In the genomic region with DNA sequence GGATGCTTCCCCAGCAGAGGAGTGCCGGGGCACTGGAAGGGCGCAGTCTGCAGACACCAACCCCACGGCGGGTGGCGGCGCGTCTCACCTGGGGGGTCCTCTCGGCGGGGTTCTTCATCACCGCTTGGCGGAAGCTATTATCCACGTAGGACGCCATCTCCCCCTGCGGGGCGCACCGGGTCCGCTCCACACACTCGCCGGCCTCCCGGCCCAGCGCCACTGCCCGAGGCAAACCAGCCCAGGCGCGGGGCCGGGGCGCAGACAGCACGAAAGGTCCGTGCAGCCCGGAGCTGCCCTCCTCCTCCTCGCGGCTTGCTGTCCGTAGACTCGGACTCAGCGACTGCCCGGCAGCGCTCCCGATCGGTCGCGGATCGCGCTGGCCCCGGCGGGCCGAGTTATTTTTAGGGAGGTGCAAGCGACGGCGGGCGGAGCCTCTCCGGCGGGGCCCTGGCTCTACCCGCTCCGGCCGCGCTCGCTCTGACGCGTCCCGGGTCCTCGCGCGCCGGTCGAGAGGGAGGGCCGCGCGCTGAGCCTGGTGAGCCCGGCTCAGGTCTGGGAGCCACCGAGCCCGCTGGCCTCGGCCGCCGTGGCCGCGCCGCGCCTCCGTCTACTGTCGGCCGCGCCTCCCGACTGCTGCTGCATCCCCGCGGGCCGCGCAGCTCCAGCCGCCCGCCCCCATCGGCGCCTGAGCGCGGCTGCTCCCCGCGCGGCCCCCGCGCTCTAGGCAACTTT, we compare ENCODE assay signal across 8 mouse cellular contexts. TPM values are rescaled to one million over a fixed set of nuclear protein-coding genes. Genes with fewer than 3 reads are reported as not detected.
DNase-seq lines count a peak whose midpoint lies in the region; ATAC-seq and TF ChIP-seq lines count a peak whose summit lies in the region.

A gene (minus strand): TSS at position 142 of the 732 bp plus-strand sequence.

- peak; percentile 12 for ATAC-seq in frontal cortex, adult (ENCODE audit: low TSS enrichment)
- ATAC-seq in hematopoietic stem cell, adult 5-6 weeks (replicated peaks in 1 of 2; ENCODE audit: insufficient read depth in 1 of 2, low FRiP score in 2 of 2, low TSS enrichment in 1 of 2, low read depth in 1 of 2, poor library complexity in 2 of 2, severe bottlenecking in 2 of 2) = peak; percentile 8 to 15; a peak in 2 of 4 replicates
- peak; percentile 78 for ATAC-seq in lung, postnatal 0 days

- no peaks in the 10 kb centered on the region for H3K36me3 ChIP-seq in lung, postnatal 0 days (ENCODE audit: insufficient read depth, low read length)

- no peaks in the 10 kb centered on the region for H3K9me3 ChIP-seq in lung, postnatal 0 days (ENCODE audit: low read length)

- peak; percentile 85 for DNase-seq in Muller cell, postnatal 12 days (ENCODE audit: inconsistent ontology term)
- DNase-seq in cerebellum, adult 2 months = peak; percentile 82 to 83
- peak; percentile 61 to 72 for DNase-seq in layer of hippocampus, postnatal 10 days (ENCODE audit: low spot score in 2 of 2)
- DNase-seq in lung, postnatal 0 days (ENCODE audit: low spot score) = peak; percentile 84
- peak; percentile 67 for DNase-seq in ovary, adult 18-20 months (ENCODE audit: low spot score)
- peak; percentile 80 for DNase-seq in thymus, postnatal 4 days

- peak within 1 kb of the TSS; percentile 85 for H3K27ac ChIP-seq in cerebellum, adult 2 months (ENCODE audit: insufficient read depth, low read length)
- H3K27ac ChIP-seq in lung, postnatal 0 days (ENCODE audit: low read length) = peak within 1 kb of the TSS; percentile 97

- TF ChIP-seq CTCF in cerebellum, adult 2 months (IDR thresholded peaks at IDR 0.05; ENCODE audit: borderline replicate concordance, insufficient read depth, low read depth, low read length) = no peak
- peak; percentile 44; the same call in 1 of the 2 replicates for TF ChIP-seq CTCF in lung, postnatal 0 days (IDR thresholded peaks at IDR 0.05)

- peak within 1 kb of the TSS; percentile 93 for H3K4me3 ChIP-seq in cerebellum, adult 2 months (replicated peaks; ENCODE audit: insufficient read depth, low read depth, low read length)
- H3K4me3 ChIP-seq in lung, postnatal 0 days (ENCODE audit: low read depth, low read length) = peak within 1 kb of the TSS; percentile 84

- H3K4me2 ChIP-seq in lung, postnatal 0 days (replicated peaks; ENCODE audit: low read depth, low read length) = peak within 1 kb of the TSS; percentile 83

- peak within 1 kb of the TSS; percentile 86 for H3K9ac ChIP-seq in lung, postnatal 0 days (replicated peaks; ENCODE audit: low read depth)

- no peak for TF ChIP-seq EP300 in lung, postnatal 0 days (IDR thresholded peaks at IDR 0.05)

- under 1% methylated on average over 97 of the region's 97 CpGs for WGBS in cerebellum, adult 2 months
- 1% methylated on average over 58 of the region's 97 CpGs for WGBS in lung, postnatal 0 days

- peaks cover 2% of the 10 kb centered on the region for H3K4me1 ChIP-seq in cerebellum, adult 2 months (ENCODE audit: control insufficient read depth, insufficient read depth, low read length)
- peaks cover 19% of the 10 kb centered on the region for H3K4me1 ChIP-seq in lung, postnatal 0 days (ENCODE audit: insufficient read depth, low read depth, low read length)

- no peak for TF ChIP-seq POLR2A in cerebellum, adult 2 months (IDR thresholded peaks at IDR 0.05; ENCODE audit: borderline replicate concordance, insufficient read depth, low read length)

- H3K27me3 ChIP-seq in cerebellum, adult 2 months (ENCODE audit: control insufficient read depth, insufficient read depth, low read length) = no peaks in the 10 kb centered on the region
- H3K27me3 ChIP-seq in lung, postnatal 0 days (replicated peaks; ENCODE audit: insufficient read depth, low read length) = no peaks in the 10 kb centered on the region

RNA-seq across cellular contexts. Expression of the gene that starts here (rescaled TPM):
- polyA plus RNA-seq in cerebellum, adult 2 months (2012; rRNA removed) = 29.3 and 30.5 TPM in 2 replicates
- total RNA-seq in hematopoietic stem cell, adult 5-6 weeks (2017) = 18.5 and 20.2 TPM in 2 replicates
- total RNA-seq in layer of hippocampus, postnatal 10 days (2021) = 100 to 1,000 TPM in 1 of 2 experiments, 10 to 100 TPM in 1; 92.7 to 105 TPM
- 5.8 and 6.5 TPM in 2 replicates for polyA plus RNA-seq in lung, postnatal 0 days (2015; fragmentation: Nextera tagmentation; extraction: Ambion mirVana)

Comparison
In these comparisons a context has a peak if more than half of its experiments do, and no peak if none do; other contexts are left out.
1. Peak in every context shown above with its lines: DNase-seq, ATAC-seq, H3K4me3 ChIP-seq and H3K27ac ChIP-seq.
2. ATAC-seq: peak in every context shown above with its lines; median percentile 78 in lung, postnatal 0 days; 12 in frontal cortex, adult; 12 in hematopoietic stem cell, adult 5-6 weeks.